Mouse (Mus musculus) C2C12 (cell line): ENCODE measurements around the gene Gbp6.
"Not testable (repeated sequence)": the region's sequence is repeated elsewhere in the genome, so short reads cannot be mapped to it uniquely, and the experiment has no call there.

Source experiments
- CTCF ChIP-seq: IDR thresholded peaks from one replicate; pipeline ENCODE4 v1.5.1; 2011; ENCODE audit not compliant: control insufficient read depth, insufficient read depth, insufficient read length
- USF1 ChIP-seq: IDR thresholded peaks from one replicate; pipeline ENCODE4 v1.6.1; 2011; ENCODE audit warnings: low read depth, mild to moderate bottlenecking, control low read depth, moderate library complexity

- not testable (repeated sequence) for TF ChIP-seq CTCF, USF1
Measured at GRCm38 (mm10) chr5:105305671-105306070, 12.2 kb upstream of the Gbp6 start.
